Mouse (Mus musculus): ENCODE measurements around the gene Stt3b. TPM values are rescaled to one million over a fixed set of nuclear protein-coding genes. Genes with fewer than 3 reads are reported as not detected.

Stt3b gene
- 44.5 and 44.6 TPM in 2 replicates for polyA plus RNA-seq (2012; rRNA removed)

DNA sequence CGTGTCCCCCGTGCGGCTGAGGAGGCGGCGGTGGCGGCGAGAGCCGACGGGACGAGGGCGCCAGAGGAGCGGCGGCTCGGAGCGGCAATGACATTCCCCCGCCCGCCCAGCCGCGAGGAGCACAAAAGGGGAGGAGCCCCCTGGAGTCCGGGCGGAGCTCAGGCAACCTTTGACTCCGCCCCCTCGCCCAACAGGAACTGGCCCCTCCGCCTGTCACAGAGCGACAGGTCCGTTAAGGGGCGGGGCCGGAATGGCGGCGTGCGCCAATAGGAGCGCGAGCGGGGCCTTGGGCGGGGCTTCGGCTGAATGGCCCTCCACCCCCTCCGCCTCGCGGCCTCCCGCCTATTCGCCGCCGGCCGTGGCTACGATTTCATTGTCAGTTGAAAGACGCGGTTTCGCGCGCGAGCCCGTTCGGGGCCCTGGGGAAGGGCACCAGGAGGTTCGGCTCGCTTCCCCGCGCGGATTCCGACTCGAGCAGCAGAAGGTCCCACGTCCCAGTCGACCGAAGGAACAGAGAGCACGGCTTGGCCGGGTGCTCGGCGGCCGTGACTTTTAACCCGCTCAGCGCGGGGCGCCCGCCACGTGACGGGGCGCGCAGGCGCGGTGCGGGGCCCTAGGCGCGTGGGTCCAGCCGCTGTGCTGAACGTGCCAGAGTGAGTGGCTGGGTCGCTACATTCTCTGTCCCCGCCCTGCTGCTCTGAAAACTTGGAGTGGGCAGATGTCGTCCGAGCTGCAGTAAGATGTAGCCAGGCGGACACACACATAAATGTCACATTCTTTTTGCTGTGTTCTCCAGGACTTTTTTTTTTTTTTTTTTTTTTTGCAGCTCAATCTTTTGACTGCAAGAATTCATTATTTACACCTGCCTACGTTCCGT is at the start of gene Stt3b:
Gene Stt3b (minus strand): TSS at position 76 of the 877 bp plus-strand sequence.
- peak; percentile 97 to 99 for DNase-seq (ENCODE audit: extremely low spot score in 1 of 2, low spot score in 1 of 2)

DNA sequence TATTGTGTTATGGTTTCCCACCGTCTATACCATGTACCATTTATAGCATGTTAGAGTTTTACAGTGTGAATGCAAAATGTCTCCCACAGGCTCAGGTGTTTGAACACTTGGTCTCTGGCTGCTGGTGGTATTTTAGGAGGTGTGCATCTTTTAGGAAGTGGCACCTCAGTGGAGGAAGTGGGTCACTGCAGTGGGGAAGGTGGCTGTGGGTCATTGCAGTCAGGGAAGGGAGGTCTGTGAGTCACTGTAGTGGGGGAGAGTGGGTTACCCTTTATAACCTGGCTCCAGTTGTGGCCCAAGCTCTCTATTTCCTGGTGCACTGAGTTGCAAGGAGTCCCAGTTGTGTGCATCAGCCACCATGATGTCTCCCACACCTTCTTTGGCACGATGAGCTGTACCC is 48.2 kb upstream of the Stt3b start:
- DNase-seq (ENCODE audit: extremely low spot score in 1 of 2, low spot score in 1 of 2) = no peak

DNA sequence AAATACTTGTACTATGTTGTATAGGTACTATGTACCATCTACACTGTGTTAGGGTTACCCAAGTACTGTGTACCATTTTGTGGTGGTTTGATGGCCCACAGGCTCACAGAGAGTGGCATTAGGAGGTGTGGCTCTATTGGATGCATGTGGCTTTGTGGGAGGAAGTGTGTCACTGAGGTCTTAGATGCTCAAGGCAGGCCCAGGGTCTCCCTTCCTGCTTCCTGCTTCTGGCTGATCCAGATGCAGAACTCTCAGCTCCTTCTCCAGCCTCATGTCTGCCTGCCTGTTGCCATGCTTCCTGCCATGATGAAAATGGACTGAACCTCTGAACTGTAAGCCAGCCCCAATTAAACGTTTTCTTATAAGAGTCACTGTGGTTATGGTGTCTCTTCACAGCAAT is 47.8 kb upstream of the Stt3b start:
- no peak for DNase-seq (ENCODE audit: extremely low spot score in 1 of 2, low spot score in 1 of 2)

DNA sequence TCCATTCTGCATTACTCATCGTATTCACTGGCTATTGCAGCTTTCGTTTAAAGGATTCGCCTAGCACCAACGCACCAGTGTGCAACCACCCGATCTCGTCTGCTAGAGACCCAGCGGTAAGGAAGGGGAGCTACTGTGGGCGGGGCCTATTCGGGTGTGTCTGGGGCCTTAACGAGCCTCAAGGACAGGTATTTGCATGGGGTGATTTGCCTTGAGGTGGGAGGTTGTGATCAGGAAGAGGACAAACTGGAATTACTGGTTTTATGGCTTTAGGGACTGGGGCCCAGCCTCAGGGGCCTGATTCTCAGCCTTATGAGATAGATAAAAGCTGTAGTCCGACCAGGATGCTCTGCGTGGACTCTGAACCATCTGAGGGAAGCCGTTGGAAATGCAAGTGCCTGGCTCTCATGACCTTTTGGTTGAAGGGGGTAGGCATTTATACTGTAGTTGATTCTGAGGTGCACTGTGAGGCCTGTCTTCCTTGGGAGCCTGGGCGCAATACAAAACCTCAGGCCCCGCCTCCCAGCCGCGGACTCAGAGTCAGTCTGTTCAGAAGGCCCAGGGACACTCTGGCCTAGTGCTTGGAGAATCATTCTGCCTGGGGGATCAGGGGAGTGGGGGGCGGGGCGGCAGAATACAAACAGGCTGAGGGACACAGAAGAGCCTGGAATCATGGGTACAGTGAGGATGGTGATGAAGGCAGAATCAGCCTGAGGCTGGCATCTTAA is 46.7 kb upstream of the Stt3b start:
- no peak for DNase-seq (ENCODE audit: extremely low spot score in 1 of 2, low spot score in 1 of 2)

- no peak for DNase-seq (ENCODE audit: extremely low spot score in 1 of 2, low spot score in 1 of 2)
These were observed 45.8 kb upstream of the Stt3b start for GRCm38 (mm10) chr9:115355972-115356371.

- DNase-seq (ENCODE audit: extremely low spot score in 1 of 2, low spot score in 1 of 2) = peak in 1 of 2 experiments; percentile 57
These were observed 39.7 kb upstream of the Stt3b start for GRCm38 (mm10) chr9:115349741-115350512.

DNA sequence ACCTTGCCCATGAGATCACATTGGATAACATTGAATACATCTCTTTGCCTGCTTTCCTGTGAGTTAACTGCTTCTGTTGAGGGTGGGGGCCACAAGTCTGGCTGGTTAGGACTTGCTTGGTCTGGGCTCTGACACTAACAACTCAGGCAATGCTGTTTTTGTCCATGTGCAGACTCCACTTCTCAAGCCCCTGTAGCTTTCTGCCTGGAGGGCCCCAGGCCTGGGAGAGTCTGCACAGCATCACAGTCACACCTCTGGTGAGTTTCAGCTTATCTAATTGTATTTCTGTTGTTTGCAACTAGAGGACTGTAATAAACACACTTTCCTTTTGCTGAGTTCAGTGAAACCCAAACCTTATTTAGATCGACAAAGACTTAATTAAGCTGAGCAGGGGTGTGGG is 38.9 kb upstream of the Stt3b start:
- no peak for DNase-seq (ENCODE audit: extremely low spot score in 1 of 2, low spot score in 1 of 2)

DNA sequence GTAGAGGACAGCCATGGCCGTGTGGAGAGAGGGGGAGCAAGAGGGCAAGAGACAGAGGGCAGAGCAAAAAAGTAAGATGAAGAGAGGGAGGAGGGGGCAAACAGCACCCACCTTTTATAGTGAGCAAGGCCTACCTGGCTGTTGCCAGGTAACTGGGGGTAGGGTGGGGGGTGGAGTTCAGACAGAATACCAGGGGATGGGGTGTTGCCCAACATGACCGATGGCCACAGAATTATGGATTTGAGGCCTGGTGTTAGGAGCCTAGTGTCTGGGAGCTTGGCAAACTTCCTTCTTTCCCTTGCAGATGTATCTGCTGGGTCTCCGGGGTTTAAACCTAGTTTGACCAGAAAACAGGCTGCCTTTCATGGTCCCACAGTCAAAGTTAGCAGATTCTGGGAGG is 34.7 kb upstream of the Stt3b start:
- no peak for DNase-seq (ENCODE audit: extremely low spot score in 1 of 2, low spot score in 1 of 2)

DNA sequence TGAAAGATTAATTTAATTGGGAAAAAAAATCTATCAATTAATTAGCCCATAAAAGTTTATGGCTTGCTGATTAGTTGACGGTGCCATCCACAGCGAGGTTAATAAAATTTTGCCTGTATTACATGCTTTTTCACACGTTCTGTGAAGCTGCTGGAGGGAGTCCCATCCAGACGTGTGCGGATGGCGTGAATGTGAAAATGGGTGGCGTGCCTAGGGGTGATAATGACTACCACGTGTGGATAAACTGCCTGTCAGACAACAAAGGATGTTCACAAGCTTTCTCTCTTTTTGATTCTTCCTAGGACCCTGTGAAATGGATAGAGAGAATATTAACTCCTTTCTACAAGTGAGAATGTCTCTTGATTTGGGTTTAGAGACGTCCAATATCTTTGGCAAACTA is 31.4 kb upstream of the Stt3b start:
- DNase-seq (ENCODE audit: extremely low spot score in 1 of 2, low spot score in 1 of 2) = no peak

DNA sequence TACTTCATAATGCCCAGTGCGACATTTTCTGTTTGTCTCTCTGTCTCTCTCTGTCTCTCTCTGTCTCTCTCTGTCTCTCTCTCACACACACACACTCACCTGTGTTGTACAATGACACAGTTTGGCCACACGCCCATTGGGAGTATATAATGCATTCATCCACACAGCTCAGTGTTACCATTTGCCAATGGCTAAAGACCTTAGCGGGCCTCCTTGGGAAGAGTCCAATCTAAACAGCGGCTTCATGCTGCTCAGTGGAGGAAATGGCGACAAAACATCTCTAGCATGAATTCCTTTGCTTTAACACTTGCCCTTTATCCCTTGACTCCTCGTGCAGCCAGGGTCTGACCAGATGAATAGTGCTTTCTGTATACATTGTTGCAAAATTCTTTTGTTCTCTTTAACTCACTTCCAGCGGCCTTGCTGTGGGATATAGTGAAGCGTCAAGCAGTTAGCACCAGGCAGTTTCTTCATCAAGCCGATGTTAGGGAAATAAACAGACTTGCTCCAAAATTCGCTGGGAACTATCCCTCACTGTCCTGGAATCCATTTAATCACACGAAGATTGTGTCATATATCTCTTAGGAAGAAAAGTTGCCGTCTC is 30.1 kb upstream of the Stt3b start:
- DNase-seq (ENCODE audit: extremely low spot score in 1 of 2, low spot score in 1 of 2) = no peak

DNA sequence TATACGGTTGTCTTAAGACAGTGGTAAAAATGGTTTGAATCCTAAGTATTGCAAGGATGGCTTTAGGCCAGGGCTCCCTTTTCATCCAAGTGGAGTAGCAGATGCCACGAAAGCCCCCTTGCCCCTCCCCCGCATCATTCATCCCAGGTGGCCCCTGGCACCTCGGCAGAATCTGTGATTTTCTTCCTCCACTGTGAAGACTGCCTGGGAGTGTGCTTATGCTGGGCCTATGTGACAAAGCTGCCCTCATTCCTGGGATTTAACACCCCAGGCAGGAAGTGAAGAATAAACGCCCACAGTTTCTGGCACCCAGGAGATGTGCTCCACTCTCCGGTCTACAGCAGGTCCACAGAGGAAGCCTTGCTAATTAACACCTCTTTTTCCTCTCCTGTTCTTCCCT is 28.6 kb upstream of the Stt3b start:
- DNase-seq (ENCODE audit: extremely low spot score in 1 of 2, low spot score in 1 of 2) = peak; percentile 52 to 75

DNA sequence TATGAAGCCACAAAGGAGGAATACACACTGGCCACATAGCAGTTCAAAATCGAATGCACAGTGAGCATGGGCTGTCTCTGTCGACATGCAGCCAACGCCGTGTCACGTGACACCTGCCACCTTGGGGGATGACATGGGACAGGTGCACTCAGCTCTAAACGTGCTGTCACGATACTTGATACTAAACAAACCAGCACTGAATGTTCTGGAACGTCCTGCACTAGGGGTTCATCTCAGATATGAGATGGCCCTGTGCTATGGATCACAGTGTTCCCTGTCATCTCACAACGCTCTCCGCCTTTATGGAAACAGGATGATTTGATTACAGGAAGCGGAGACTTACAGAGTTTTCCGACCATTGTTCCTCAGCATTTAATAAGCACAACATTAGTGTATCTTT is 22.8 kb upstream of the Stt3b start:
- no peak for DNase-seq (ENCODE audit: extremely low spot score in 1 of 2, low spot score in 1 of 2)

DNA sequence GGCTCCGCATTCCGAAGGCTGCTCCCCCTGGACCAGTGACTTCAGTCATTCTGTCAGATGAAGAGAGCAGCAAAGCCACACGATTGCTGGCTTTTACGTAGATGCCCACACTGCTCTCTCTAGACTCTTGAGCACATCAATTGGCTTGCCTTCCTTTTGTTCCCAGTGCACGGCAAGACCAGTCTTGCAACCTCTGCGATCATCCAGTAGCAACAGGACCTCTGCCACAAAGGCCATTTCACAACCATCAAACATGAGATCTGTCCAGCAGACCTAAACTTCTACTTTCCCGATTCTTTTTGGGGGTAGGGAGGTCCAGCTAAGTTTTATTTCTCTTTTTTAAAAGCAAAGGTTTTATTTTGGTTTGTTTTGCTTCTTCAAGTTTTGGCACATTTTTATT is 22.1 kb upstream of the Stt3b start:
- no peak for DNase-seq (ENCODE audit: extremely low spot score in 1 of 2, low spot score in 1 of 2)

DNA sequence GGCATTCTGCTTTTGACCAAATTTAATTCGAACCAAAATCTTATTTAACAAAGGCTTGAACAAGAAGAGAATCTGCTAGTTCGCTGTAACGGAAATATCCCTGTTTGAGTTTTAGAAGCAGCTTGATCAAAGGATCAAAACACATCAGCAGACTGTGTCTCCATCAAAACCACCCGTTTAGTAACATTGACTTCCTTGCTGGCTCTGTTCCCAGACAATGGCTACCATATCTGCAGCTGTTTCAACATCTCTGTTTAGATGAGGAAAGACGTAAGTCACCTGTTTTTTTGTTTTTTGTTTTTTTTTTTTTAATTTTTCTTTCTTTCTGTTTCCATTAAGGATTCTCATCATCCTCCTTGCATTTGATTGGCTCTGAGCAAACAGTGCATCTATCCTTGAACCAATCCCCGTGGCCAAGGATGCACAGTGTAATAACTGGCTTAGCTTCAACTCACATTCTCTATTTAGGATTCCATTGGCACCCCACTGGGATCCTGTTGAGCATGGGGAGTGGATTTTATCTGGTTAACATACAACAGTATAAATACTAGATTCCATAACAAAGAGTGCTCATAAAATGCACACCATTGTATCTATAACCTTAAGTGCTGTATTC is 20.7 kb upstream of the Stt3b start:
- DNase-seq (ENCODE audit: extremely low spot score in 1 of 2, low spot score in 1 of 2) = no peak

DNA sequence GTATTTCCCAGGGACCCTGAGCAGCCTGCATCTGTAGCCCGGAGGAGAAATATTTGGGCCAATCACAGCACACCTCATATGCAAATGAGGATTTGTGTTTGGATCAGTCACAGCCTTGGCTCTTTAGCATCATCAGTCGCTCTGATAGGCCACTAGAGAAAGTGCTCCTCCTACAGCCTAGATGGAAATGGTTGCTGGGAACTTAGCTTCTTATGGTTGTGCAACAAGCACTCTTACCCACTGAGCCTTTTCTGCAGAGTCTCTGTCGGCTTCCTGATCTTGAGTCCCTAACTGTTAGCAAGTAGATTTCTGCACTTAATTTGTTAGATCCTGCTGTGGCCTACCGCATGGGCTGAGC is 16.3 kb upstream of the Stt3b start:
- DNase-seq (ENCODE audit: extremely low spot score in 1 of 2, low spot score in 1 of 2) = no peak

DNA sequence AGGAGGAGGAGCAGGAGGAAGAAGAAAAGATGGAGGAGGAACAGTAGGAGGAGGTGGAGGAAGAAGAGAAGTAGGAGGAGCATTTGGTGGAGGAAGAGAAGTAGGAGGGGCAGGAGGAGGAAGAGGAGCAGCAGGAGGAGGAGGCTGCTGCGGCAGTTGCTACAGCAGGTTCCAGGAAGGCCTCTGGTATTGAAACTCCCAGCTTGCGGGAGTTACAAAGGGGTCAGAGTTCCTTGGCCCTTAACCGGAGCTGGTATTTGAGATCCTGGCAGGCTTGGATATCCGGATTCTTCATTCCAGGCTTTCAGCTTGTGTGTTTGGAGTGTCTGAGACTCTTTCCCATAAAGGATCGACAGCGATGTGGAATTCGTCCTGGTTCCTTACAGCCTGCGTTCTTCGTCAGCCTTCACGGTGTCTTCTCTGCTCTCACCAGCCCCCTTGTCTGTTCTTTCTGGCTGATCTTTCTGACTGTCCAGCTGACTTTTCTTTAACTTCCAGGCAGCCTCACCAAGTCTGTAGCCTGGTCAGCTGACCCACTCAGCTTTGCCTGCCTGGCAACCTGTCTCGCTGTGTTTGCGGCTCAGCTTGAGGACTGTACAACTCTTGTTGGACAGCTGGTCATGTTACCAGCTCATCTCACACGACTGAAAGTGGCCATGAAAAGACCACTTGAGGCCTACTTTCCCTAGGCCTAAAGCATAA is 15.8 kb upstream of the Stt3b start:
- no peak for DNase-seq (ENCODE audit: extremely low spot score in 1 of 2, low spot score in 1 of 2)

GRCm38 (mm10) chr9:115323572-115323971 is 13.4 kb upstream of the Stt3b start:
- no peak for DNase-seq (ENCODE audit: extremely low spot score in 1 of 2, low spot score in 1 of 2)

DNA sequence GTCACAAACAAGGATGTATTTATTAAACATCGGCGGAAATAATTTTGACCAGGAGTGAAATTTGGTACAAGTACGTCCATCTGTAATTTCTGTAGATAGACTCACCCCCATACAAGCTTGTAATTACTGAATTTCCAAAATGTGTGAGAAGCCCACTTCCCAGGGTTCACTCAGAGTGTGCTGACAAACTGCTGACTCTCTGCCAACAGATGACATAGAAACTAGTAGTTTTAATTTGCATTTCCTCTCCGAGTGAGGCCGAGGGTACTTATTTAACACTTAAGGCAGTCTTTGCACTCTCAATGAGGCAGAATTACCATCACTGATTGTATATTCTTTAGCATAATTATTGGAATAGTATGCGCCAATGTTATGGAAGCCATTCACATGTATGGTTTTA is 12.2 kb upstream of the Stt3b start:
- no peak for DNase-seq (ENCODE audit: extremely low spot score in 1 of 2, low spot score in 1 of 2)

DNA sequence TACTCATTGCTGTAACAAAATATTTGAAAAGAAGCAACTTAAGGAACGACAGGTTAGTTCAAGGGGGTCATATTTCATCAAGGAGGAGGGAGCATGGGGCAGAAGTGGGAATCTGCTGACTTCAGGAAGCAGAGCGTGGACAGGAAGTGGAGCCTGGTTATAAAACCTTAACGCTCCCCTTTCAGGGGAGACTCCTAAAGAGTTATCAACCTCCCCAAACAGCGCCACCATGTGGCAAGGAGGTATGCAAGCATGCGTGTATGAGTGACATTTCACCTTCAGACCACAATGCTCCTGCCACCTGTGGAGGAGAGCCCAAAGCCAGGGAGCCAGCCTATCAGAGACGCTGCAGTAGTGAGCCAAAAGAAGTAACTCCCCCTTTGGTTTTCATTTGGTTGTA is 10.8 kb upstream of the Stt3b start:
- DNase-seq (ENCODE audit: extremely low spot score in 1 of 2, low spot score in 1 of 2) = no peak

DNA sequence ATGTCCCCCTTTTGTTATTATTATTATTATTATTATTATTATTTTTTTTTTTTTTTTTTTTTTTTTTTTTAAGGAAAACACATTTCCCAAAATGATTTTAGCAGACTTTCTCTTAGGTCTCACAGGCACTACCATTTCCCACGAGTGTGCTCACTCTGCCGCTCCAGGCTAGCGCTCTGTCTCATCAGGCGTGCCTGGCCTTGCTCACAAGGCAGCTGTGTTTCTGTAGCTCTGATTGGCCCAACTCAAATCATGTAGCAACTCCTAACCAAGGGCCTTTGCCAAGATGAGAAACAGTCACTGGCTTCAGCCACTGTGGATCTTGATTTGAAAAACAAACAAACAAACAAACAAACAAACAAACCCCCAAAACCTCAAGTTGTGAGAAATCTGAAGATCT is 9.9 kb upstream of the Stt3b start:
- DNase-seq (ENCODE audit: extremely low spot score in 1 of 2, low spot score in 1 of 2) = no peak

Measured in frontal cortex, adult 2 months (tissue).